Mouse (Mus musculus) CH12.LX (cell line): ENCODE measurements around the gene Coro2a. TPM values are rescaled to one million over a fixed set of nuclear protein-coding genes. Genes with fewer than 3 reads are reported as not detected.

Source experiments
- DNase-seq: peaks from one replicate; pipeline ENCODE4 v3.0.0-alpha.2; 2013; ENCODE audit errors: extremely low read depth
- H3K27ac ChIP-seq: 2 replicates; pipeline ENCODE4 v1.5.1; 2012; ENCODE audit warnings: low read depth, mild to moderate bottlenecking, control low read depth, moderate library complexity; ENCODE audit not compliant: insufficient read depth
- H3K27me3 ChIP-seq: replicated peaks from 2 replicates; pipeline ENCODE3; 2012; ENCODE audit warnings: inconsistent platforms
- H3K36me3 ChIP-seq, 2 experiments: replicated peaks in 1 of 2; 2 replicates each; pipeline versions ENCODE3 to v1.6.1; 2012; ENCODE audit warnings: inconsistent platforms in 1 of 2, low read length in 1 of 2, mild to moderate bottlenecking in 1 of 2, mixed read lengths in 1 of 2, moderate library complexity in 1 of 2; ENCODE audit not compliant: control insufficient read depth in 1 of 2, insufficient read depth in 1 of 2
- H3K4me1 ChIP-seq, 2 experiments: 2 replicates each; pipeline ENCODE4 v1.6.1; 2012; ENCODE audit warnings: inconsistent platforms in 1 of 2, moderate library complexity in 1 of 2; ENCODE audit not compliant: insufficient read depth in 2 of 2, control insufficient read depth in 1 of 2
- H3K4me2 ChIP-seq: 2 replicates; pipeline ENCODE4 v1.6.1; 2012; ENCODE audit warnings: low read depth, mild to moderate bottlenecking, control low read depth; ENCODE audit not compliant: poor library complexity, insufficient read depth, severe bottlenecking
- H3K4me3 ChIP-seq, 3 experiments: fragments of 150-350 bp in 1 of 3; sonication (generic) in 1 of 3; replicated peaks in 1 of 3; 2 replicates each; pipeline versions ENCODE3 to v1.5.1; 2011 to 2012; ENCODE audit warnings: low read depth in 2 of 3, low read length in 2 of 3, mild to moderate bottlenecking in 2 of 3, moderate library complexity in 2 of 3, control low read depth in 1 of 3, improper control_type of control experiment in 1 of 3, inconsistent platforms in 1 of 3, mixed read lengths in 1 of 3; ENCODE audit not compliant: poor library complexity in 1 of 3
- H3K79me2 ChIP-seq: replicated peaks from 2 replicates; pipeline ENCODE4 v1.6.1; 2012; ENCODE audit warnings: mild to moderate bottlenecking, moderate library complexity; ENCODE audit not compliant: control insufficient read depth, poor library complexity, insufficient read depth, severe bottlenecking; ENCODE audit errors: extremely low read depth
- H3K9ac ChIP-seq: 2 replicates; pipeline ENCODE4 v1.6.1; 2012; ENCODE audit warnings: low read depth, mild to moderate bottlenecking, control low read depth, moderate library complexity; ENCODE audit not compliant: insufficient read depth
- H3K9me3 ChIP-seq: replicated peaks from 2 replicates; pipeline ENCODE3; 2012; ENCODE audit warnings: low read length, inconsistent platforms, mixed read lengths
- CHD1 ChIP-seq: IDR thresholded peaks from 2 replicates; pipeline ENCODE4 v1.6.1; 2012; ENCODE audit warnings: low read depth, low read length, improper control_type of control experiment, inconsistent platforms
- CTCF ChIP-seq, 2 experiments: IDR thresholded peaks in 1 of 2; conservative IDR thresholded peaks in 1 of 2; 2 replicates each; pipeline ENCODE4 v1.5.1; 2011 to 2012; ENCODE audit warnings: low read depth in 2 of 2, low read length in 2 of 2, improper control_type of control experiment in 1 of 2, inconsistent platforms in 1 of 2, mild to moderate bottlenecking in 1 of 2, moderate library complexity in 1 of 2
- ELF1 ChIP-seq: IDR thresholded peaks from 2 replicates; pipeline ENCODE4 v1.6.1; 2014; ENCODE audit warnings: low read depth, mild to moderate bottlenecking, inconsistent platforms, low read length, improper control_type of control experiment
- ETS1 ChIP-seq: conservative IDR thresholded peaks from 2 replicates; pipeline ENCODE4 v1.6.1; 2012; ENCODE audit warnings: low read depth, mild to moderate bottlenecking, inconsistent platforms, low read length, improper control_type of control experiment, moderate library complexity
- GABPA ChIP-seq: IDR thresholded peaks from 2 replicates; pipeline ENCODE4 v1.6.1; 2012; ENCODE audit warnings: low read depth, low read length, improper control_type of control experiment, inconsistent platforms; ENCODE audit not compliant: insufficient replicate concordance
- HCFC1 ChIP-seq: IDR thresholded peaks from 2 replicates; pipeline ENCODE4 v1.6.1; 2012; ENCODE audit warnings: low read depth, mild to moderate bottlenecking, inconsistent platforms, low read length, improper control_type of control experiment
- JUN ChIP-seq: IDR thresholded peaks from 2 replicates; pipeline ENCODE4 v1.6.1; 2011; ENCODE audit warnings: low read depth, mild to moderate bottlenecking, low read length, improper control_type of control experiment, moderate library complexity; ENCODE audit not compliant: insufficient read depth
- KAT2A ChIP-seq: IDR thresholded peaks from 2 replicates; pipeline ENCODE4 v1.6.1; 2012; ENCODE audit warnings: low read length, improper control_type of control experiment, inconsistent platforms; ENCODE audit not compliant: insufficient replicate concordance
- MAX ChIP-seq: IDR thresholded peaks from 2 replicates; pipeline ENCODE4 v1.6.1; 2011; ENCODE audit warnings: low read length, improper control_type of control experiment
- MAZ ChIP-seq: IDR thresholded peaks from 2 replicates; pipeline ENCODE4 v1.6.1; 2012; ENCODE audit warnings: low read depth, mild to moderate bottlenecking, inconsistent platforms, low read length, improper control_type of control experiment, moderate library complexity
- NELFE ChIP-seq: IDR thresholded peaks from 2 replicates; pipeline ENCODE4 v1.6.1; 2011; ENCODE audit warnings: low read depth, low read length, improper control_type of control experiment
- NRF1 ChIP-seq: IDR thresholded peaks from 2 replicates; pipeline ENCODE4 v1.6.1; 2014; ENCODE audit warnings: low read depth, mild to moderate bottlenecking, inconsistent platforms, low read length, improper control_type of control experiment, moderate library complexity
- RAD21 ChIP-seq: IDR thresholded peaks from 2 replicates; pipeline ENCODE4 v1.6.1; 2011; ENCODE audit warnings: low read depth, mild to moderate bottlenecking, low read length, improper control_type of control experiment, moderate library complexity
- SMC3 ChIP-seq: IDR thresholded peaks from 2 replicates; pipeline ENCODE4 v1.6.1; 2011; ENCODE audit warnings: low read depth, low read length, improper control_type of control experiment
- USF1 ChIP-seq: IDR thresholded peaks from 2 replicates; pipeline ENCODE4 v1.6.1; 2014; ENCODE audit warnings: low read depth, mild to moderate bottlenecking, inconsistent platforms, low read length, improper control_type of control experiment
- USF2 ChIP-seq: conservative IDR thresholded peaks from 2 replicates; pipeline ENCODE4 v1.6.1; 2011; ENCODE audit warnings: low read depth, low read length, improper control_type of control experiment
- ZKSCAN1 ChIP-seq: IDR thresholded peaks from 2 replicates; pipeline ENCODE4 v1.6.1; 2012; ENCODE audit warnings: low read depth, inconsistent platforms, low read length, improper control_type of control experiment, borderline replicate concordance
- dilution Hi-C: fragments of 300-500 bp; cut with MboI; formaldehyde crosslinking; loops from 2 replicates; pipeline ENCODE4 v1.14.3; 2020; ENCODE audit warnings: low sequenced_read_pairs; ENCODE audit not compliant: extremely low pct_unique_long_range_greater_than_20kb, extremely low pct_ligation_motif_present
- in situ Hi-C: fragments of 300-500 bp; cut with MboI; formaldehyde crosslinking; loops from 3 replicates; pipeline ENCODE4 v1.14.3; 2019; ENCODE audit warnings: low sequenced_read_pairs, low pct_ligation_motif_present, low pct_unique_long_range_greater_than_20kb, mixed read lengths
- polyA plus RNA-seq: library from polyadenylated mRNA; unstranded; fragments of >175 nt; gene quantifications from 2 replicates; pipeline ENCODE4 v1.2.1, GENCODE M21; 2012; ENCODE audit warnings: low read depth; ENCODE audit not compliant: insufficient read length
- total RNA-seq, 2 experiments: library from RNA; depleted of rRNA; stranded (reverse); fragments of 300-350 nt in 1 of 2; fragments of >200 nt in 1 of 2; gene quantifications; 2 replicates each; pipeline ENCODE4 v1.2.3; 2012 to 2014

Coro2a gene
- total and polyA plus RNA-seq, 3 experiments: 24.6 to 223 (median 129) TPM

- TF ChIP-seq MAZ: no peak
- no peak for TF ChIP-seq USF2
- no peak for TF ChIP-seq ELF1
- TF ChIP-seq NELFE: no peak
- no peak for TF ChIP-seq MAX
- TF ChIP-seq GABPA: no peak
- no peak for TF ChIP-seq NRF1
- TF ChIP-seq CTCF (conservative IDR thresholded peaks at IDR 0.05 in 1 of 2, IDR thresholded peaks at IDR 0.05 in 1 of 2; ENCODE audit: low read depth in 2 of 2, low read length in 2 of 2): no peak
- TF ChIP-seq, all 38 proteins: peak for 0
- H3K36me3 ChIP-seq: peaks cover 75 to 95% of the 10 kb centered on the region in 2 experiments
- H3K4me3 ChIP-seq: no peak overlapping the region
- in situ Hi-C loops: no loop called here
- H3K9ac ChIP-seq: no peak overlapping the region
- peaks cover 6% of the 10 kb centered on the region in 2 experiments; a peak in 2 of 4 replicates for H3K4me1 ChIP-seq
- no peak overlapping the region for H3K27ac ChIP-seq
- DNase-seq: no peak
- no peaks in the 10 kb centered on the region for H3K27me3 ChIP-seq
- peaks cover 3% of the 10 kb centered on the region for H3K9me3 ChIP-seq
- dilution Hi-C loops: no loop called here
- no peak overlapping the region for H3K4me2 ChIP-seq
- no peaks in the 10 kb centered on the region; the same call in 1 of the 2 replicates for H3K79me2 ChIP-seq
These were observed 99.1 kb downstream of the Coro2a start for GRCm38 (mm10) chr4:46502606-46503502.

- Histone ChIP-seq H3K36me3 (peaks cover 71 to 94% of the 10 kb centered on the region in 2 experiments), H3K4me1 (no peaks in the 10 kb centered on the region; a peak in 1 of 4 replicates), H3K4me3 (no peak overlapping the region), H3K79me2 (peaks cover 5% of the 10 kb centered on the region; the same call in 1 of the 2 replicates), H3K9me3 (no peaks in the 10 kb centered on the region), H3K4me2 (no peak overlapping the region), H3K9ac (no peak overlapping the region), H3K27me3 (no peaks in the 10 kb centered on the region), H3K27ac (no peak overlapping the region)
- TF ChIP-seq SMC3 (peak; percentile 42), CHD1 (no peak), JUN (no peak), RAD21 (peak; percentile 30), KAT2A (no peak), ETS1 (no peak), NELFE (no peak), ZKSCAN1 (no peak), CTCF (conservative IDR thresholded peaks at IDR 0.05 in 1 of 2, IDR thresholded peaks at IDR 0.05 in 1 of 2; ENCODE audit: low read depth in 2 of 2, low read length in 2 of 2) (peak; percentile 75 to 94), USF1 (no peak), NRF1 (no peak), ELF1 (no peak), HCFC1 (no peak)
- in situ Hi-C loops: loop anchor here (25.0 kb wide), 1 partner anchor 287 kb away; no protein-coding TSS in a partner anchor
- dilution Hi-C loops: no loop called here
- no peak for DNase-seq
These were observed 103.0 kb downstream of the Coro2a start for GRCm38 (mm10) chr4:46498976-46499375.
